ENCODE assay signal across 8 mouse cellular contexts in genomic region chr5:66988926-66989325, GRCm38 (mm10).
A peak's percentile ranks its signal among the peaks of the same experiment; 100 is the strongest.
DNase-seq lines count a peak whose midpoint lies in the region; ATAC-seq and TF ChIP-seq lines count a peak whose summit lies in the region.
"Had no signal": no experiment of that assay in that cellular context is flagged by ENCODE, and none has a peak within 500 bp of the region (broad histone marks: within the 10 kb centered on the region; RNA-seq: fewer than 3 reads in every experiment).

No protein-coding gene starts in this region.

- POLR2A ChIA-PET in Patski (lab: Charles Lee), result no interaction called here

- H3K4me1 ChIP-seq in heart, adult 2 months (ENCODE audit: control insufficient read depth, insufficient read depth, low read length), result peaks cover 5% of the 10 kb centered on the region
- peaks cover 6 to 30% of the 10 kb centered on the region in 2 experiments for H3K4me1 ChIP-seq in CH12.LX (ENCODE audit: control insufficient read depth in 1 of 2, insufficient read depth in 2 of 2)

- no peak for TF ChIP-seq EP300 in heart, adult 2 months (IDR thresholded peaks at IDR 0.05; ENCODE audit: insufficient read depth, low read depth, low read length)
- no peak for TF ChIP-seq EP300 in CH12.LX (IDR thresholded peaks at IDR 0.05; ENCODE audit: low read length)

- CTCF ChIA-PET in Patski (lab: Charles Lee), result interaction anchor here (1.1 to 2.3 kb wide), 9 partner anchors 9 to 280 kb away, joined by 3 to 8 read pairs (median 4); no protein-coding TSS in a partner anchor

- TF ChIP-seq POLR2A in heart, adult 2 months (IDR thresholded peaks at IDR 0.05; ENCODE audit: insufficient read depth, low read depth, low read length), result no peak
- TF ChIP-seq POLR2A in CH12.LX (IDR thresholded peaks at IDR 0.05; ENCODE audit: low read depth, low read length), result no peak

- DNase-seq in heart, adult 2 months, result no peak
- DNase-seq in heart, postnatal 25 days (ENCODE audit: low spot score), result no peak
- DNase-seq in layer of hippocampus, adult 2 months (ENCODE audit: low spot score in 2 of 2), result no peak
- DNase-seq in layer of hippocampus, adult 8-10 months (ENCODE audit: low spot score in 2 of 2), result no peak
- no peak for DNase-seq in CH12.LX (ENCODE audit: extremely low read depth)
- DNase-seq in Patski (ENCODE audit: low read depth, low spot score), result no peak

- H3K9me3 ChIP-seq in CH12.LX (replicated peaks; ENCODE audit: low read length), result no peaks in the 10 kb centered on the region

- no peak for ATAC-seq in Patski
- ATAC-seq in megakaryocyte-erythroid progenitor cell, adult 5-6 weeks (replicated peaks; ENCODE audit: low FRiP score, low TSS enrichment, poor library complexity, severe bottlenecking), result no peak

- H3K36me3 ChIP-seq in heart, adult 2 months (ENCODE audit: control insufficient read depth, insufficient read depth, low read length), result peaks cover 11% of the 10 kb centered on the region
- no peaks in the 10 kb centered on the region for H3K36me3 ChIP-seq in CH12.LX (replicated peaks in 1 of 2; ENCODE audit: control insufficient read depth in 1 of 2, insufficient read depth in 1 of 2, low read length in 1 of 2)

- intact Hi-C loops in heart, adult 2 months (cut with DNase I), result loop anchor here (5.0 kb wide), 1 partner anchor 42 kb away; no protein-coding TSS in a partner anchor
- intact Hi-C loops in heart, postnatal 25 days (cut with DNase I), result no loop called here

- peak; percentile 14 for TF ChIP-seq RAD21 in CH12.LX (IDR thresholded peaks at IDR 0.05; ENCODE audit: low read depth, low read length)

- H3K27me3 ChIP-seq in heart, adult 2 months (ENCODE audit: control insufficient read depth, insufficient read depth, low read length), result no peaks in the 10 kb centered on the region
- H3K27me3 ChIP-seq in CH12.LX (replicated peaks) (no peaks in the 10 kb centered on the region), Patski (no peaks in the 10 kb centered on the region)

- no peak overlapping the region for H3K9ac ChIP-seq in heart, adult 2 months (ENCODE audit: low read depth, low read length)
- no peak overlapping the region for H3K9ac ChIP-seq in CH12.LX (ENCODE audit: insufficient read depth, low read depth)

- dilution Hi-C loops in CH12.LX (cut with MboI; ENCODE audit: extremely low pct_ligation_motif_present, extremely low pct_unique_long_range_greater_than_20kb, low sequenced_read_pairs), result no loop called here

- peak; percentile 67 for TF ChIP-seq CTCF in heart, adult 2 months (IDR thresholded peaks at IDR 0.05)
- peak; percentile 76 for TF ChIP-seq CTCF in layer of hippocampus, adult 2 months (conservative IDR thresholded peaks at IDR 0.05)
- no peak for TF ChIP-seq CTCF in CH12.LX (conservative IDR thresholded peaks at IDR 0.05 in 1 of 2, IDR thresholded peaks at IDR 0.05 in 1 of 2; ENCODE audit: low read depth in 2 of 2, low read length in 2 of 2)
- peak; percentile 55 for TF ChIP-seq CTCF in Patski (IDR thresholded peaks at IDR 0.05)

- H3K4me3 ChIP-seq in heart, adult 2 months, result no peak overlapping the region
- no peak overlapping the region for H3K4me3 ChIP-seq in layer of hippocampus, adult 2 months
- no peak overlapping the region for H3K4me3 ChIP-seq in CH12.LX (replicated peaks in 1 of 3; ENCODE audit: low read depth in 2 of 3, low read length in 2 of 3, poor library complexity in 1 of 3)

- H3K27ac ChIP-seq in heart, adult 2 months, result no peak overlapping the region; the same call in 1 of the 2 replicates
- H3K27ac ChIP-seq in layer of hippocampus, adult 2 months, result no peak overlapping the region
- H3K27ac ChIP-seq in CH12.LX (ENCODE audit: insufficient read depth, low read depth), result no peak overlapping the region
- H3K27ac ChIP-seq: macrophage had no signal

- WGBS in heart, adult 2 months, result 50% methylated on average over 4 of the region's 4 CpGs

- H3K79me2 ChIP-seq in heart, adult 2 months (replicated peaks; ENCODE audit: control insufficient read depth, insufficient read depth, low read length), result no peaks in the 10 kb centered on the region
- H3K79me2 ChIP-seq in CH12.LX (replicated peaks; ENCODE audit: control insufficient read depth, extremely low read depth, insufficient read depth, poor library complexity, severe bottlenecking), result no peaks in the 10 kb centered on the region

- in situ Hi-C loops in CH12.LX (cut with MboI; ENCODE audit: low pct_ligation_motif_present, low pct_unique_long_range_greater_than_20kb, low sequenced_read_pairs) (no loop called here), Patski (cut with MboI; ENCODE audit: low pct_unique_long_range_greater_than_20kb) (loop anchor here (25.0 kb wide), 1 partner anchor 727 kb away; the partner anchor contains the start of gene Nsun7)

- no peak overlapping the region for H3K4me2 ChIP-seq in CH12.LX (ENCODE audit: insufficient read depth, low read depth, poor library complexity, severe bottlenecking)

TF ChIP-seq in CH12.LX, 34 proteins besides CTCF, POLR2A, EP300 and RAD21:
- TF ChIP-seq SMC3 (IDR thresholded peaks at IDR 0.05; ENCODE audit: low read depth, low read length), result peak; percentile 29; the same call in 1 of the 2 replicates
- no peak for TF ChIP-seq ZKSCAN1 (IDR thresholded peaks at IDR 0.05; ENCODE audit: borderline replicate concordance, low read depth, low read length)
TF ChIP-seq in CH12.LX: peak in this region for 1.

Comparison
In these comparisons a context has a peak if more than half of its experiments do, and no peak if none do; other contexts are left out.
1. CTCF ChIP-seq: peak in heart, adult 2 months (single experiment), layer of hippocampus, adult 2 months (single experiment) and Patski (single experiment); none in CH12.LX (0 of 2).